Mouse (Mus musculus): ENCODE measurements around the gene Fbrs. TPM values are rescaled to one million over a fixed set of nuclear protein-coding genes. Genes with fewer than 3 reads are reported as not detected.
A peak's percentile ranks its signal among the peaks of the same experiment; 100 is the strongest.
"Not testable (repeated sequence)": the region's sequence is repeated elsewhere in the genome, so short reads cannot be mapped to it uniquely, and the experiment has no call there.

The Fbrs gene
- polyA plus RNA-seq, 1 experiment = 27.1 TPM

DNA sequence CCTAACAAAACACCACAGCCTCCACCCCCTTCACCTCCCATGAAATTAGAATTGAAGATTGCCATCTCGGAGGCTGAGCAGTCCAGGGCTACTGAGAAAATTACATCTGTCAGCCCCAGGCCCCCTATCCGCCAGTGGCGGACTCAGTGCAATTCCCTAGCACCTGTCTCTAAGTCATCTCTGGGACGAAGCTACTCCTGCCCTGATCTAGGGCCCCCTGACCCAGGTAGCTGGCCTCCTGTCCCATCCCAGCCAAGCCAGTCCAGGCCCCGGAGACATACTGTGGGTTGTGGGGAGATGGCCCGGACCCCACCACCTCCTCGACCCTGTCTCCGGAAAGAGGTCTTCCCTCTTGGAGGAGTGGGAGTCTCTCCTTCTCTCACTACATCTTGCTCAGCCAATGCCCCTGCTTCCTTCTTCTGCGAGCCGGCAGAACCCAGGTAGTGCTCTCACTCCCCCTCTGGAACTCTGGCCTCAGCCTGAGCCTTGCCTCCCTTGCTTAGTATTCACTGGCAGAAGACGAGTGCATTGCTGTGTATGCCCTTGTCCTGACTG lies 3.7 kb upstream of the Fbrs start:
- TF ChIP-seq CTCF (IDR thresholded peaks at IDR 0.05; ENCODE audit: extremely low read depth, insufficient read depth, low read length) = no peak
- no peak for TF ChIP-seq POLR2A (IDR thresholded peaks at IDR 0.05; ENCODE audit: extremely low read depth, insufficient read depth, low read length)
- Histone ChIP-seq H3K4me3 (ENCODE audit: insufficient read depth, low read length) (no peak overlapping the region), H3K4me1 (ENCODE audit: control insufficient read depth, insufficient read depth, low read length) (peaks cover 1% of the 10 kb centered on the region; the same call in 1 of the 2 replicates), H3K27ac (ENCODE audit: insufficient read depth, low read length) (no peak overlapping the region)

DNA sequence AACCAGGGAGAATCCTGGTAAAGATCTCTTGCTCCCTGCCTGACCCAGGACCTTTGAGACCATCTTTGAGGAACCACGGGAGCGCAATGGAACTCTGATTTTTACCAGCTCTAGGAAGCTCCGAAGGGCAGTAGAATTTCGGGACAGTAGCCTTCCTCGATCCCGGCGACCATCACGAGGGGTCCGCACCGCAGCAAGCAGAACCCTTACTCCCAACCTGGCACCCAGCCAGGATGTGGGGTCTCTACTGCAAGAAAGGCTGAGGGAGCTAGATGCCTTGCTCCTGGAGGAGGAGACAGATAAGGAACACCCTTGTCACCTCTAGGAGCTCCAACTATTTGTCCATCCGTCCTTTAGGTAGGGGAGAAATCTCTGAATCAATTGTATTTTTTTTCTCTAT lies 2.7 kb upstream of the Fbrs start:
- Histone ChIP-seq H3K27ac (ENCODE audit: insufficient read depth, low read length) (no peak overlapping the region), H3K4me1 (ENCODE audit: control insufficient read depth, insufficient read depth, low read length) (peaks cover 3% of the 10 kb centered on the region; the same call in 1 of the 2 replicates), H3K4me3 (ENCODE audit: insufficient read depth, low read length) (no peak overlapping the region)
- no peak for TF ChIP-seq POLR2A (IDR thresholded peaks at IDR 0.05; ENCODE audit: extremely low read depth, insufficient read depth, low read length)
- no peak for TF ChIP-seq CTCF (IDR thresholded peaks at IDR 0.05; ENCODE audit: extremely low read depth, insufficient read depth, low read length)

DNA sequence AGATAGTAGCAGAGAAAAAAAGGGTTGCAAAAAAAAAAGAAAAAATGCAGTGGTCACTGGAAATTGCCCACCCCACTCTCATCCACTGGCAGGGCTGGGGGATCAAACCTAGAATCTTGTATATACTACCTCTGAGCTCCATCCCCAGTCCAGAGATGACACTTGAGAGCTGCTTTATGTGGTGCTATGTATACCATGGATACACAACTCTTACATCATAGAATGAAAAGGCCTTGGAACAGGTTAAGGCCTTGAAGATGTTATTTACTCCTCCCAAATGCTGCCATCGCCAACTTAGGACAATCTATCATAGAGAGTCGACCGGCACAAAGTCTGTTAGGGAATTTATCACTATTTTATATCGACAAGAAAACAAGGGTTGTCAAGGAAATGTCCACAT lies 2.1 kb upstream of the Fbrs start:
- TF ChIP-seq CTCF (IDR thresholded peaks at IDR 0.05; ENCODE audit: extremely low read depth, insufficient read depth, low read length) = no peak
- TF ChIP-seq POLR2A (IDR thresholded peaks at IDR 0.05; ENCODE audit: extremely low read depth, insufficient read depth, low read length) = no peak
- no peak overlapping the region; the same call in 1 of the 2 replicates for H3K4me3 ChIP-seq (ENCODE audit: insufficient read depth, low read length)
- peaks cover 3% of the 10 kb centered on the region; the same call in 1 of the 2 replicates for H3K4me1 ChIP-seq (ENCODE audit: control insufficient read depth, insufficient read depth, low read length)
- H3K27ac ChIP-seq (ENCODE audit: insufficient read depth, low read length) = no peak overlapping the region

DNA sequence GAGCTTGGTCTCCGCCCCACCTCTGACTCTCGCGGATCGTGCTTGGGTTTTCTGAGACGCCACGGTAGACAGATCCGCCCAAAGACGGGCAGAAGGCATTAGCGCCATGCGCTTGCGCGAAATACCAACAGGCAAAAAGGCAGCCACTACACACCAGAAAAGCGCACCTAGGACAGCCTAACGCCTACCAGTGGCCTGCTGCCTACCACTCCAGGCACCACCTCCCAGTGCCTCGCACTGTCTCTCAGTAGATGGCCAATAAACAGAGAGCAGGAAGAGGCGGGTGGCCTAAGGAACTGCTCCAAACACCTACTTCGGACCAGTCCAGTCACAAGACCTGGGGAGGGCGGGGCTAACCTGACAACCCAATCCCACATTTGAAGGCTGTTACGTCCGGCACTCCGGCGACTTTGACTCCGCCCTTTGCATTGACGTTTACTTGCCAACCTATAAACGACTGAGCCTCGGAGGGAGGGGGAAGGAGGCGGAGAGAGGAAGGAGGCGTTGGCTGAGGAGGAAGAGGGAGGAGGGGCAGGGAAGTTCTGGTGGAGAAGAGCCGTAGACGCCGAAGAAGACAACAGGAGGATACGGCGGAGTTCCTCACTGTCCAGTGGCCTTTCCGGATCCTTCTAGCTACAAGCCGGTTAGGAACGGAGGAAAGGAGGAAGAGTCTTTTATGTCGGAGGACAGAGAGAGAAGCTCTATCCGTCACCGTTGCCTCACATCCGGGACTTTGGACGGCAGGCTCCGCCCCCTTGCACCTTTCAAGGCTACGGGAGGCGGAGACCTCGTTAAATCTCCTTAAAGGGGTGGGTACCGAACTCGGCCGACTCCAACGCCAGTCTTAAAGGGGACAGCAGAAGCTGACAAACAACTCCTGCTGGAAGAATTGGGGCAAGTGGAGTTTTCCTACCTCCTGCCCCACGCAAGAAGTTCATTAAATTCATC lies 1.0 kb upstream of the Fbrs start:
- TF ChIP-seq CTCF (IDR thresholded peaks at IDR 0.05; ENCODE audit: extremely low read depth, insufficient read depth, low read length) (no peak), POLR2A (IDR thresholded peaks at IDR 0.05; ENCODE audit: extremely low read depth, insufficient read depth, low read length) (peak; percentile 85)
- Histone ChIP-seq H3K4me1 (ENCODE audit: control insufficient read depth, insufficient read depth, low read length) (peaks cover 3% of the 10 kb centered on the region; the same call in 1 of the 2 replicates), H3K4me3 (ENCODE audit: insufficient read depth, low read length) (peak overlapping the region; percentile 52), H3K27ac (ENCODE audit: insufficient read depth, low read length) (peak overlapping the region; percentile 90)

DNA sequence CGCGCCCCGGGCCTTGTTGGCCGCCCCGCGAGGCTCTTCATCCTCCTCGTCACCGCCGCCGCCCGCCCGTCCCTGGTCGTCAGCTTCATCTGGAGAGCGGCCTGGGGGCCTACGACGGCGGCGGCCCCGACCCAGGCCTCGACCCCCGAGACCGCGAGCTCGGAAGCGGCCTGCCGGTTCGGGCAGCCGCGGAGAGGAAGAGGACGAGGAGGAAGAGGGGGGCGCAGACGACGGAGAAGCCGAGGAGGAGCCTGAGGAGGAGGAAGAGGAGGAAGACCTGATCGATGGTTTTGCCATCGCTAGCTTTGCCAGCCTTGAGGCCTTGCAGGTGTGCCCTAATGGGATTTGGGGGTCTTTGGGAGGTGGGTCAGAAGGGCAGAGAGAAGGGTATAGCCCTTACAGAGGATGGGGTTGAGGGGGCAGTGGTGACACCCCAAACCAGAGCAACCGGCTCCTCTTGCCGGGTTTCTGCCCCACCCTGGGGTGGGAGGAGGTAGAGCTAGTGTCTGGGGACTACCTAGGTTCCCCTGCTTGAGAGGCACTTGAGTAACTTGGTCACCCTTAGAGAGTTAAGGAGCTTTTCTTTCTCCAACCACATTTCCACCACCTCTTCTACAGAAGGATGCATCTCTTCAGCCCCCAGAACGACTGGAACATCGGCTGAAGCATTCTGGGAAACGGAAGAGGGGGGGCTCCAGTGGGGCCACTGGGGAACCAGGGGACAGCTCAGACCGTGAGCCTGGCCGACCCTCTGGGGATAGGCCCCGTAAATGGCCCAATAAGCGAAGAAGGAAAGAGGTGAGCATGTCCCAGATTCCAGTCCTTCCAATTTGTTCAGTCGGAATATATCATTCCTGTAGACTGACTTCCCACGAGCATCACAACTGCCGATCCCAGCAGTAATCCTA lies 573 bp downstream of the Fbrs start:
- Histone ChIP-seq H3K4me1 (ENCODE audit: control insufficient read depth, insufficient read depth, low read length) (peaks cover 3% of the 10 kb centered on the region; the same call in 1 of the 2 replicates), H3K4me3 (ENCODE audit: insufficient read depth, low read length) (peak overlapping the region; percentile 52), H3K27ac (ENCODE audit: insufficient read depth, low read length) (peak overlapping the region; percentile 90)
- no peak for TF ChIP-seq CTCF (IDR thresholded peaks at IDR 0.05; ENCODE audit: extremely low read depth, insufficient read depth, low read length)
- no peak for TF ChIP-seq POLR2A (IDR thresholded peaks at IDR 0.05; ENCODE audit: extremely low read depth, insufficient read depth, low read length)

DNA sequence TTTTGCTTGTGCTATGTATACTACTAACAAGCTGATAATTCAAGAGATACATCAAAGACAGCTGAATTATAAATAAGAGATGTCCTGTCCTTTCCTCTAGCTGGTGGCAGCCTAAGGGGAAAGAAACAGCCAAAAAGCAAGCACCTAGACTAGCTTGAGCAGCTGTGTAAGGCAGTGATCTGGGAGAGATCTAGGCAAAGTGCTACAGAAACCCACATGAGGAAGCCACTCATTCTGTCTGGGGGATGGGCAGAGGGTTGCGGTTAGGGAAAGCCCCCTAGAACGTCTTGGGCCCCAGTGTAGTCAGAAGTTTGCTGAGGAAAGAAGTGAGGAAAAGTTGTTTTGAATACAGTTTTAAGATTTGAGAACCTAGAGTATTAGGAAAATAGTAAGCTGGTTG lies 1.3 kb downstream of the Fbrs start:
- Histone ChIP-seq H3K4me3 (ENCODE audit: insufficient read depth, low read length) (peak overlapping the region; percentile 52), H3K4me1 (ENCODE audit: control insufficient read depth, insufficient read depth, low read length) (peaks cover 3% of the 10 kb centered on the region; the same call in 1 of the 2 replicates), H3K27ac (ENCODE audit: insufficient read depth, low read length) (no peak overlapping the region)
- TF ChIP-seq CTCF (IDR thresholded peaks at IDR 0.05; ENCODE audit: extremely low read depth, insufficient read depth, low read length) (no peak), POLR2A (IDR thresholded peaks at IDR 0.05; ENCODE audit: extremely low read depth, insufficient read depth, low read length) (no peak)

DNA sequence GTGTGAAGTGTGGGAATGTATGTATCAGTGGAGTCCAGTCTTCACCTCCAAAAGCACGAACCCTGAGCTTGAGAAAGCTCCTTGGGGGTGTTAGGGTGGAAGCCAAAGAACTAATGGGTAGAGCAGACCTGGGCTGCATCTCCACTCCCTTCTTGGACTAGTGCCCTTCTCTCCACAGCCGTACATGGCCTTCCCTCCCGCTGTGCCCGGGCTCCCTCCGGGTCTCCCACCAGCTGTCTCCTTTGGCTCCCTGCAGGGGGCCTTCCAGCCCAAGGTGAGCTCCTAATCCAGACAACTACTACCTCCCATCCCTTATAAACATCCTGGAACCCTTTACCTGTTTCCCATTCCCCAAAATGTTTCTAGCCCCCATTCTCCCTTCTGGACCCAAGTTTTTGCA lies 6.4 kb downstream of the Fbrs start:
- Histone ChIP-seq H3K27ac (ENCODE audit: insufficient read depth, low read length) (no peak overlapping the region), H3K4me3 (ENCODE audit: insufficient read depth, low read length) (no peak overlapping the region), H3K4me1 (ENCODE audit: control insufficient read depth, insufficient read depth, low read length) (peaks cover 2% of the 10 kb centered on the region; the same call in 1 of the 2 replicates)
- TF ChIP-seq CTCF (IDR thresholded peaks at IDR 0.05; ENCODE audit: extremely low read depth, insufficient read depth, low read length) (no peak), POLR2A (IDR thresholded peaks at IDR 0.05; ENCODE audit: extremely low read depth, insufficient read depth, low read length) (no peak)

DNA sequence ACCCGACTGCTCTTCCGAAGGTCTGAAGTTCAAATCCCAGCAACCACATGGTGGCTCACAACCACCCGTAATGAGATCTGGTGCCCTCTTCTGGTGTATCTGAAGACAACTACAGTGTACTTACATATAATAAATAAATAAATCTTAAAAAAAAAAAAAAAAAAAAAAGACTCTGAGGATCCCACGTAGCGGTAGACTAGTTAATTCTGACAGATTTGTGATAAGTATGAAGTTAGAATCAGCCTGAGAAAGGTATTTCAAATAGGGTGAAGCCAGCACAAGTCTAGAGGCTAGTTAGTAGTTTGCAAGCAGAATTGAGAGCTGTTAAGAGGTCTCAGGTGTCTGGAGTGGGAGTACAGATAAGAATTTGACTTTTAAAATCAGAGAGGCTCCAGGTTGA lies 9.4 kb downstream of the Fbrs start:
- H3K4me3 ChIP-seq (ENCODE audit: insufficient read depth, low read length); H3K27ac ChIP-seq (ENCODE audit: insufficient read depth, low read length); H3K4me1 ChIP-seq (ENCODE audit: control insufficient read depth, insufficient read depth, low read length): not testable (repeated sequence)

DNA sequence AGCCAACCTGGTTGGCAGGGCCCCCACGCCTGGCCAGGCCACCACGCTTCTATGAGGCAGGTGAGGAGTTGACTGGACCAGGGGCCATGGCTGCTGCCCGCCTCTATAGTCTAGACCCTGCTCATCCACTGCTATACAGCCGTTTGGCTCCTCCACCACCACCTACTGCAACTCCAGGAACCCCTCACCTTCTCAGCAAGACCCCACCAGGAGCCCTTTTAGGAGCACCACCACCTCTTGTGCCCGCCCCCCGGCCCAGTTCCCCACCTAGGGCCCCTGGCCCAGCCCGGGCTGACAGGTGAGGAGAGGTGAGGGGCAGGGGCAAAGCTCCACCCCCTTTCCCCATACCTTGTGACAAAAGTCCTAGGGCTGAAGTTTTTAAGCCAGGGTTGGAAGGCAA lies 11.0 kb downstream of the Fbrs start:
- TF ChIP-seq POLR2A (IDR thresholded peaks at IDR 0.05; ENCODE audit: extremely low read depth, insufficient read depth, low read length) (no peak), CTCF (IDR thresholded peaks at IDR 0.05; ENCODE audit: extremely low read depth, insufficient read depth, low read length) (no peak)

More for the DNA sequence above, 11.0 kb downstream of the Fbrs start:
- Histone ChIP-seq H3K4me1 (ENCODE audit: control insufficient read depth, insufficient read depth, low read length) (no peaks in the 10 kb centered on the region), H3K4me3 (ENCODE audit: insufficient read depth, low read length) (no peak overlapping the region), H3K27ac (ENCODE audit: insufficient read depth, low read length) (no peak overlapping the region)

Measured in cortical plate, adult 2 months (tissue).